Mouse (Mus musculus): ENCODE measurements around the gene Togaram2. TPM values are rescaled to one million over a fixed set of nuclear protein-coding genes. Genes with fewer than 3 reads are reported as not detected.
"Not testable (repeated sequence)": the region's sequence is repeated elsewhere in the genome, so short reads cannot be mapped to it uniquely, and the experiment has no call there.

Gene Togaram2
- polyA plus RNA-seq, 1 experiment from 2014 or later: 0.05 TPM

GRCm38 (mm10) chr17:71752831-71753230 lies 79.8 kb downstream of the Togaram2 start, which contains the start of gene Pcare:
TSS of gene Pcare (minus strand) at chr17:71752894.
- no peaks in the 10 kb centered on the region for H3K27me3 ChIP-seq (replicated peaks; ENCODE audit: low read depth, poor library complexity, severe bottlenecking)
- H3K36me3 ChIP-seq (replicated peaks): no peaks in the 10 kb centered on the region
- H3K4me3 ChIP-seq: no peak within 1 kb of the TSS
- no peaks in the 10 kb centered on the region for H3K9me3 ChIP-seq
- H3K4me1 ChIP-seq: 0 out of 2 replicates have a peak, but pooled peaks cover 4% of the 10 kb centered on the region
- H3K27ac ChIP-seq (replicated peaks): no peak within 1 kb of the TSS
- DNase-seq (ENCODE audit: low spot score): no peak
- 68% methylated on average over 10 of the region's 10 CpGs for WGBS

- Histone ChIP-seq H3K36me3 (replicated peaks) (no peaks in the 10 kb centered on the region), H3K27me3 (replicated peaks; ENCODE audit: low read depth, poor library complexity, severe bottlenecking) (no peaks in the 10 kb centered on the region), H3K9me3 (no peaks in the 10 kb centered on the region), H3K4me1 (no peaks in the 10 kb centered on the region), H3K27ac (replicated peaks) (no peak overlapping the region), H3K4me3 (no peak overlapping the region)
- 81% methylated on average over 7 of the region's 7 CpGs for WGBS
- DNase-seq (ENCODE audit: low spot score): no peak
Measured at GRCm38 (mm10) chr17:71760536-71760935, 87.5 kb downstream of the Togaram2 start.

DNA sequence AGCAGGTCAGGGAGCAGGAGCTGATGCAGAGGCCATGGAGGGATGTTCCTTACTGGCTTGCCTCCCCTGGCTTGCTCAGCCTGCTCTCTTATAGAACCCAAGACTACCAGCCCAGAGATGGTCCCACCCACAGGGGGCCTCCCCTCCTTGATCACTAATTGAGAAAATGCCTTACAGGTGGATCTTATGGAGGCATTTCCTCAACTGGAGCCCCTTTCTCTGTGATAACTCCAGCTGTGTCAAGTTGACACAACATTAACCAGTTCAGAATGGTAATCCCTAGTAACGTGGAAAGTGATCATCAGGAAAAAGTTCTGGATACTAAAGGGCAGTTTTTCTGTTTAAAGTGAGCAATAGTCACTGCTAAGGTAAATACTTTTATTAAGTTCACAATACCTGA lies 95.1 kb downstream of the Togaram2 start, which contains the start of gene Clip4:
Gene Clip4, plus strand, starts transcription at position 301 of the 400 bp plus-strand sequence.
- not testable (repeated sequence) for H3K27ac ChIP-seq (replicated peaks)
- WGBS: 60% methylated on average over 1 of the region's 1 CpGs

GRCm38 (mm10) chr17:71769564-71769963 lies 96.5 kb downstream of the Togaram2 start:
- peaks cover 8% of the 10 kb centered on the region; the same call in 1 of the 2 replicates for H3K4me1 ChIP-seq
- H3K4me3 ChIP-seq: no peak overlapping the region
- no peaks in the 10 kb centered on the region for H3K9me3 ChIP-seq
- H3K36me3 ChIP-seq (replicated peaks): no peaks in the 10 kb centered on the region
- peak; percentile 38 for DNase-seq (ENCODE audit: low spot score)
- H3K27me3 ChIP-seq (replicated peaks; ENCODE audit: low read depth, poor library complexity, severe bottlenecking): no peaks in the 10 kb centered on the region
- H3K27ac ChIP-seq (replicated peaks): no peak overlapping the region; the same call in 1 of the 2 replicates
- 26% methylated on average over 6 of the region's 6 CpGs for WGBS

More for the DNA sequence above, 95.1 kb downstream of the Togaram2 start, which contains the start of gene Clip4:
- not testable (repeated sequence) for H3K27me3 ChIP-seq (replicated peaks; ENCODE audit: low read depth, poor library complexity, severe bottlenecking); H3K4me3 ChIP-seq; H3K9me3 ChIP-seq; H3K4me1 ChIP-seq; H3K36me3 ChIP-seq (replicated peaks); DNase-seq (ENCODE audit: low spot score)

GRCm38 (mm10) chr17:71770696-71771095 lies 97.6 kb downstream of the Togaram2 start:
- no peak for DNase-seq (ENCODE audit: low spot score)
- Histone ChIP-seq H3K27me3 (replicated peaks; ENCODE audit: low read depth, poor library complexity, severe bottlenecking) (no peaks in the 10 kb centered on the region), H3K36me3 (replicated peaks) (no peaks in the 10 kb centered on the region), H3K4me3 (no peak overlapping the region), H3K9me3 (no peaks in the 10 kb centered on the region), H3K4me1 (peaks cover 8% of the 10 kb centered on the region; the same call in 1 of the 2 replicates), H3K27ac (replicated peaks) (no peak overlapping the region)
- 93% methylated on average over 3 of the region's 3 CpGs for WGBS

DNA sequence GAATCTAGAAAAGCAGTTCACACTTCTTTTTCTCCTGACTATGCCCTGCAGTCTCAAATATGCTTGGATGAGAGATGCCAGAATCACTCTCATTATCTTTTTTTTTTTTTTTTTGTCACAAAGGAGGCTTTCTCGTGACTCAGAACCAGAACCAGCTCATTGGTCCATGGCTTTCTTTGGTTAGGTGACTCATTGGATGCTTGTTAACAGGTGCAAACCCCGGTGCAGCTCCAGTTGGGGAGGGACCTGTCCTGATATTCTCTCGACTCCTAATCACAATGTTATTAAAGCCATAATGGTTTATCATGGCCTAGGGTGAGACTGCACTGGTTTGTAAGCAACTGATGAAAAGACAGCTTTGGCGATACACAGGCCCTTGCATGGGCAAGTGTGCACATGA lies 101.1 kb downstream of the Togaram2 start:
- Histone ChIP-seq H3K27me3 (replicated peaks; ENCODE audit: low read depth, poor library complexity, severe bottlenecking) (no peaks in the 10 kb centered on the region), H3K4me3 (no peak overlapping the region), H3K4me1 (peaks cover 8% of the 10 kb centered on the region; the same call in 1 of the 2 replicates), H3K36me3 (replicated peaks) (no peaks in the 10 kb centered on the region), H3K27ac (replicated peaks) (no peak overlapping the region), H3K9me3 (peaks cover 6% of the 10 kb centered on the region; the same call in 1 of the 2 replicates)
- DNase-seq (ENCODE audit: low spot score): no peak
- 81% methylated on average over 4 of the region's 4 CpGs for WGBS

- Histone ChIP-seq H3K9me3 (peaks cover 6% of the 10 kb centered on the region; the same call in 1 of the 2 replicates), H3K27me3 (replicated peaks; ENCODE audit: low read depth, poor library complexity, severe bottlenecking) (no peaks in the 10 kb centered on the region), H3K4me3 (no peak overlapping the region), H3K4me1 (no peaks in the 10 kb centered on the region), H3K27ac (replicated peaks) (no peak overlapping the region), H3K36me3 (replicated peaks) (no peaks in the 10 kb centered on the region)
- 83% methylated on average over 4 of the region's 4 CpGs for WGBS
- no peak for DNase-seq (ENCODE audit: low spot score)
Measured at GRCm38 (mm10) chr17:71775279-71775678, 102.2 kb downstream of the Togaram2 start.

DNA sequence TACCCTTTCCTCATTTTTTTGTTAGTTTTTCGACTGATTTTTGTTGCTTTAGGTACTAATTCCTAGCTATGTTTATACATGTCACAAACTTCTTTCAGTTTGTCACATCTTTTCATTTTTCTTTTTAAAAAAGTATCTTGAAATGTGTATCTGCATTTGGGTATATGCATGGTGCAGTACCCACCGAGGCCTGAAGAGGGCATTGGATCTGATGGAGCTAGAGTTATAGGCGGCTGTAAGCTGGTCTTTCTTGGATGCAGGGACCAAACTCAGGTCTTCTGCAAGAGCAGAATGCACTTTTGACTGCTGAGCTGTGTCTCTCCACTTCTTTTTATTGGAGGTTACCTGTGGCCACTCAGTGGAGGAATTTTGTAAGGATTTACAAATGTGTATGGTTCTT lies 105.6 kb downstream of the Togaram2 start:
- H3K4me1 ChIP-seq: peaks cover 15% of the 10 kb centered on the region
- no peak overlapping the region for H3K27ac ChIP-seq (replicated peaks)
- peaks cover 6% of the 10 kb centered on the region; the same call in 1 of the 2 replicates for H3K9me3 ChIP-seq
- H3K27me3 ChIP-seq (replicated peaks; ENCODE audit: low read depth, poor library complexity, severe bottlenecking): peaks cover 29% of the 10 kb centered on the region
- H3K36me3 ChIP-seq (replicated peaks): no peaks in the 10 kb centered on the region
- DNase-seq (ENCODE audit: low spot score): no peak
- H3K4me3 ChIP-seq: no peak overlapping the region
- WGBS: 74% methylated on average over 3 of the region's 3 CpGs

Other genes starting within 250 kb of the Togaram2 start
- gene Gm4707, start 213.3 kb upstream of the Togaram2 start, polyA plus RNA-seq (2016; fragmentation: Nextera tagmentation; extraction: Ambion mirVana): 7.6 and 7.7 TPM in 2 replicates
- gene Smchd1, start 197.9 kb upstream of the Togaram2 start, polyA plus RNA-seq (2016; fragmentation: Nextera tagmentation; extraction: Ambion mirVana): 87.7 and 90.1 TPM in 2 replicates
- 61.4 and 62.6 TPM in 2 replicates for gene Ndc80, start 146.4 kb upstream of the Togaram2 start, polyA plus RNA-seq (2016; fragmentation: Nextera tagmentation; extraction: Ambion mirVana)
- gene Spdya, start 121.2 kb upstream of the Togaram2 start, polyA plus RNA-seq (2016; fragmentation: Nextera tagmentation; extraction: Ambion mirVana): 0.79 and 0.87 TPM in 2 replicates
- 111 and 117 TPM in 2 replicates for gene Wdr43, start 57.4 kb upstream of the Togaram2 start, polyA plus RNA-seq (2016; fragmentation: Nextera tagmentation; extraction: Ambion mirVana)
- not detected in 2 replicates for gene Pcare, start 79.6 kb downstream of the Togaram2 start, polyA plus RNA-seq (2016; fragmentation: Nextera tagmentation; extraction: Ambion mirVana)
- gene Clip4, start 95.2 kb downstream of the Togaram2 start, polyA plus RNA-seq (2016; fragmentation: Nextera tagmentation; extraction: Ambion mirVana): 3.5 and 3.8 TPM in 2 replicates